Mouse (Mus musculus): ENCODE measurements around the gene Itih2. TPM values are rescaled to one million over a fixed set of nuclear protein-coding genes. Genes with fewer than 3 reads are reported as not detected.

Itih2 gene
- polyA plus RNA-seq (2012; rRNA removed): 2.8 and 3.1 TPM in 2 replicates

DNA sequence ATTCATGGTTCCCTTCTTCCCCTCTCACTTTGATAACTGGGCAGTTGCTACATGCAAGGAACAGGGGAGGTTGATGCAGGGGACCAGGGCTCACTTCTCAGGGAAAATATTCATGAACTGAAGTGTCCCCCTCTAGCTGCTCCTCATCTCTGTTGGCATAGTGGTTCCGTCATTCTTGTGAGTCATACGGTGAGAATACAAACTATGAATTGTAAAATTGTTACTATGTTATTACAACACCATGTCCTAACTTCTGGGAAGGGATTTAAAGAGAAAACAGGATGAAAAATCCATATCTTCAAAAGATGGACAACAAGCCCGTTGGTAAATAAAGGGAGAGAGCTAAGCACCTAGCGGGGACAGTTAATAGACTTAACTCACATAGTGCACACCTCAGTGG lies at the start of gene Itih2:
Gene Itih2 (minus strand): TSS at position 101 of the 400 bp plus-strand sequence.

DNA sequence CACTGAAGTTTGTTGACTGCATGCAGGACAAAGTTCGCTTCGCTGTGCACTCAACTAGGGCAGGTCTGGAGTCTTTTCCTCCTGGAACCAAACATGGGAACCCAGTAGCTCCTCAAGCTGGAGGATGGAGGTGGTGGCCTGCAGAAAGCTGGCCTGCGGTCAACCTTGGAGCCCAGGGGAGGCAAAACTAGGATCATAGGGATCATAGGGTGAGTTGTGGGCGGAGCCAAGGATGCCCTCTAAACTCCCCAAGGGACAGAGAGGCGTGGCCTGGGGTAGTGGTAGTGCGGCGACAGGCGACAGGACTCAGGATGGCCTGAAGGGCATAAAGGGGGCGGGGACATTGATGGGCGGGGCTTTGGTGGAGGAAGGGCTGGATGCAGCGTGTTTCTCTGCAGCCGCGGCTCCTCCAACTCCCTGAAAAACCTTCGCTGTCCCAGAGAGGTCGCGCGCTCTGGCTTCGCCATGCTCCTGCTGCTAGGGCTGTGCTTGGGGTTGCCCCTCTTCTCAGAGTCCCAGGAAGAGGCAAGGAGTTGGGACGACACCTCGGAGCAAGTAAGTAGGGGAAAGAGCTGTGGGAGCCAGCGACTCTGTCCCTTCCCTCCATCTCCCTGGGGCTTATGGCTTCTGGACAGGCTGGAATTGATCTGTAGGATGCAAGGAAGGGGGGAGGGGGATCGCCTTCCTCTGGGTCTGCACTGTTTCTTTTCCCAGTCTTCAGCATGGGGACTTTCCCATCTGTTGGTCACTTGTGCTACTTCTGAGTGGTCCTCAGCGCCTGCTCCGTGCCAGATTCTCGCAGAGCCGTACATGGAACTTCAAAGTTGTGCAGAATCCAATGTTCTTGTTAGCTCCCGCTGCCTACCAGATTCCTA lies 22.2 kb upstream of the Itih2 start, which contains the start of gene Itih5:
Gene Itih5 (plus strand): TSS at position 371 of the 875 bp plus-strand sequence.

DNA sequence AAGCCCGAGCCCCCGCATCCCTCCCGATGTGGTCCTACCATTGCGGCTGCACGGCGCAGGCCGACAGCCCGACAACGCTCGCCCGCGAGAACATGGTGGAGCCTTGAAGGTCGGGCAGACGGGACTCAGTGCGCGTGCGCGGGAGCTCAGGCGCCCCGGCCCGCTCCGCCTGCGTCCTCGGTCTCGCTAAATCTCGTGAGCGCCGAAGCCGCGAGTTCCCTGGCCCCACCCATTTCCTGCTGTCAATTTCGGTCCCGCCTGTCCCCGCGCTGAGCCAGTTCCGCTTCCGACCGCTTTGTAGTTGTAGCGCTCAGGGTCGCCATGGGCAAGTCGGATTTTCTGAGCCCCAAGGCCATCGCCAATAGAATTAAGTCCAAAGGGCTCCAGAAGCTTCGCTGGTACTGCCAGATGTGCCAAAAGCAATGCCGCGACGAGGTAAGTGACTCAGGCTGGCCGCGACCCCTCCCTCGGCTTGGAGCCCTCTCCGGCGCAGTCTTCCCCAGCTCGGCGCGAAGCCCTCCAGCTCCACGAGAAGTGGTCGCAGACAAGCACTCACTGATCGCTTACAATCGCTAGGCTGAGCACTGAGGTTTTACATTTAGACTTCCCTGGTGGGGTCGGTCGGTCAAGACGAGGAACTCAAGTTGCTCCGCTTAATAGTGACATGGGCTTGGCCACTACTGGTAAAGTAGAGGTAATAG lies 50.7 kb downstream of the Itih2 start, which contains the start of the genes Atp5c1 and Kin:
Gene Atp5c1 (minus strand): TSS at position 201 of the 701 bp plus-strand sequence.
Gene Kin (plus strand): TSS at position 284 of the 701 bp plus-strand sequence.

DNA sequence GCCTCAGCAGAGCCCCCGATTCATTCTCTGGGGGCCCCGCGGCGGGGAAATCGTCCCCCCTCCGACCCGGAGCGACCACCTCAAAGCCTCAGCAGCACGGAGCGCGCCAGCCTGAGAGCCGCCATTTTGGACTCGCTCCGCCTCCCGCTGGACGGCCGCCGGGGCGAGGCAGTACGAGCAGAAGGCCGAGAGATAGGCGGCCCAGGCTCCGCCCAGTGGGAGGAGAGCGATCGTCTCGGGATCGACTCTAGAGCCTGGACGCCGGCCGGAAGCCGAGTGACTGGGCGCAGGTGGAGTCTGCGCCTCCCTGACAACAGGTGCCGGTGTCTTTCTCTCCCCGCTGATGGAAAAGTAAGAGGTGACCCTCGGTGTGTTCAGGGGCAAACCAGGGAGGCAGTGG lies 82.7 kb downstream of the Itih2 start, which contains the start of gene Taf3:
Gene Taf3 (minus strand): TSS at position 136 of the 400 bp plus-strand sequence.

Other genes with a start within 250 kb of the Itih2 start
- 0.60 and 0.95 TPM in 2 replicates for gene 9230102O04Rik, start 241.9 kb downstream of the Itih2 start, polyA plus RNA-seq (2012; rRNA removed)
- 5.2 and 5.4 TPM in 2 replicates for gene Gata3, start 241.4 kb downstream of the Itih2 start, polyA plus RNA-seq (2012; rRNA removed)
- 6.7 and 8.5 TPM in 2 replicates for gene Taf3, start 82.8 kb downstream of the Itih2 start, polyA plus RNA-seq (2012; rRNA removed)
- 352 and 395 TPM in 2 replicates for gene Atp5c1, start 50.9 kb downstream of the Itih2 start, polyA plus RNA-seq (2012; rRNA removed)
- gene Kin, start 50.8 kb downstream of the Itih2 start, polyA plus RNA-seq (2012; rRNA removed): 17.7 and 18.8 TPM in 2 replicates
- 5.9 and 7.0 TPM in 2 replicates for gene Itih5, start 22.2 kb upstream of the Itih2 start, polyA plus RNA-seq (2012; rRNA removed)
- gene Sfmbt2, start 239.1 kb upstream of the Itih2 start, polyA plus RNA-seq (2012; rRNA removed): 2.6 and 2.8 TPM in 2 replicates